Mouse (Mus musculus): Measurements from ENCODE around the gene Asgr1.

The Asgr1 gene

GRCm38 (mm10) chr11:70027397-70027796 lies 26.5 kb upstream of the Asgr1 start:
- no peak for DNase-seq

- no peak for DNase-seq
Measured at GRCm38 (mm10) chr11:70028401-70029129, 25.3 kb upstream of the Asgr1 start.

- peak; percentile 62 to 66 for DNase-seq
Measured at GRCm38 (mm10) chr11:70029130-70029801, 24.6 kb upstream of the Asgr1 start.

GRCm38 (mm10) chr11:70029829-70030550 lies 23.9 kb upstream of the Asgr1 start:
- no peak for DNase-seq

GRCm38 (mm10) chr11:70030651-70031320 lies 23.1 kb upstream of the Asgr1 start:
- no peak for DNase-seq

GRCm38 (mm10) chr11:70031321-70031670 lies 22.6 kb upstream of the Asgr1 start:
- DNase-seq: no peak

- no peak for DNase-seq
Measured at GRCm38 (mm10) chr11:70038174-70038573, 15.7 kb upstream of the Asgr1 start.

- DNase-seq: no peak
Measured at GRCm38 (mm10) chr11:70039631-70040030, 14.3 kb upstream of the Asgr1 start.

GRCm38 (mm10) chr11:70040184-70040583 lies 13.7 kb upstream of the Asgr1 start:
- no peak for DNase-seq

- no peak for DNase-seq
Measured at GRCm38 (mm10) chr11:70042309-70043085, 11.4 kb upstream of the Asgr1 start.

- no peak for DNase-seq
Measured at GRCm38 (mm10) chr11:70043665-70044064, 10.2 kb upstream of the Asgr1 start.

GRCm38 (mm10) chr11:70045435-70045834 lies 8.4 kb upstream of the Asgr1 start:
- DNase-seq: no peak

- no peak for DNase-seq
Measured at GRCm38 (mm10) chr11:70049366-70049765, 4.5 kb upstream of the Asgr1 start.

GRCm38 (mm10) chr11:70049816-70050215 lies 4.1 kb upstream of the Asgr1 start:
- no peak for DNase-seq

GRCm38 (mm10) chr11:70053156-70053555 lies 729 bp upstream of the Asgr1 start:
- DNase-seq: no peak

- peak; percentile 63 to 71 for DNase-seq
Measured at GRCm38 (mm10) chr11:70055618-70056214, 1.8 kb downstream of the Asgr1 start.

- no peak for DNase-seq
Measured at GRCm38 (mm10) chr11:70057805-70058204, 3.9 kb downstream of the Asgr1 start.

GRCm38 (mm10) chr11:70059930-70060329 lies 6.0 kb downstream of the Asgr1 start:
- no peak for DNase-seq

- DNase-seq: no peak
Measured at GRCm38 (mm10) chr11:70063053-70063452, 9.2 kb downstream of the Asgr1 start.

GRCm38 (mm10) chr11:70066701-70067100 lies 12.8 kb downstream of the Asgr1 start:
- DNase-seq: no peak

- no peak for DNase-seq
Measured at GRCm38 (mm10) chr11:70068245-70068644, 14.4 kb downstream of the Asgr1 start.

- DNase-seq: no peak
Measured at GRCm38 (mm10) chr11:70070057-70070456, 16.2 kb downstream of the Asgr1 start.

All from lung, adult 18-20 months (tissue).